Mouse (Mus musculus): Measurements from ENCODE around the gene Aplf. TPM values are rescaled to one million over a fixed set of nuclear protein-coding genes. Genes with fewer than 3 reads are reported as not detected.

Aplf gene
- total RNA-seq, 4 experiments from 2014 or later, result 7.4 to 9.6 (median 8.4) TPM

DNA sequence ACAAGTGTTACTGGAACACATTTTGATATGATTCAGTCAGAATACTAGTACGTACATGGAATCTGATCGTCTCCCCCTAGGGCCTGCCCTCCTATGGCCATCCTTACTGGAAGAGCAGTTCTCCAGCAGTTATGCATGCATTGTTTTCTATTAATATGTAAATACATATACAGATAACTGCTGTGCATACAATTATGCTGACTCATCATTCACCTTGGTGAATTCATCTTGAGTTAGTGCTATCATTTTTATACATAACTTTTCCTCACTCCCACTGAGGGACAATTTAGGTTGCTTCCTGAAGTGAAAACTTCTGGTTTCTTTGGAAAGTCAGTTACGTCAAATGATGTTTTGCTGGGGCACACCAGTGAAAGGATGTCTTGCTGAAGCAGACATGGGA lies 48.8 kb downstream of the Aplf start:
- DNase-seq, result no peak

DNA sequence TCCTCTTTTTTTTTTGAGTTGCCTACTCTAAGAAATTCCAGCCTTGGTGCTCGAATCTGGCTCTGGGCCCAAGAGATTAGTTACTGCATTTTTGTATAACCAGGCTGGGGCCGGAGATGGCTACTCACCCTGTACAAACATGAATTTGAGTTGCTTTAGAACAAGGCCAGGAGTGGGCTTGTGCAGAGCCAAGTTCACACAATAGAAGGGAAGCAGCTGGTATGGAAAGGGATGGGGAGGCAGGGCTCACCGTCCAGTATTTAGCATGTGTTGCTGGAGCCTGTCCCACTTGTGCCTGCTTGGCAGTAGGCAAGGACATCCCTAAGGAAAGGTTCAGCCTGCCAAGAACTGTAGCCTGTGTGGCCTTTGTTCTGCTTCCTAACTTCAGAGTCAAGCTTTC lies 50.7 kb downstream of the Aplf start:
- peak; percentile 40 for DNase-seq

DNA sequence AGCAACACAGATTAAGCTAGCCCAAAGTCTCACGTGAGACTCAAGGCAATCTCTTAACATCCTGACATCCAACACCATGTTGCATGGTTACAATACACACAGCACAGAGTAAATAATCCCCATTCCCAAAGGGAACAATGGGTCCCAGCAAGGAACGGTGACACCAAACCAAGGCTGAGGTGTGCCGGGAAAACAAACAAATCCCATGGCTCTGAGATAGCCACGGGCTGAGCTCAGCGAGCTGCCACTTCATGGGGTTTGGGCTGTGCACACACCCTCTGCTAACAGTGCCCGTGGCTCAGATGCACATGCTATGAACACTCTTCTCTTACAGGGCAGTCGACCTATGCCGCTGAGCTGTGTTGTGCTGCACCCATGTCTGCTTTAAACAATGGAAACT lies 54.0 kb downstream of the Aplf start:
- DNase-seq, result no peak

DNA sequence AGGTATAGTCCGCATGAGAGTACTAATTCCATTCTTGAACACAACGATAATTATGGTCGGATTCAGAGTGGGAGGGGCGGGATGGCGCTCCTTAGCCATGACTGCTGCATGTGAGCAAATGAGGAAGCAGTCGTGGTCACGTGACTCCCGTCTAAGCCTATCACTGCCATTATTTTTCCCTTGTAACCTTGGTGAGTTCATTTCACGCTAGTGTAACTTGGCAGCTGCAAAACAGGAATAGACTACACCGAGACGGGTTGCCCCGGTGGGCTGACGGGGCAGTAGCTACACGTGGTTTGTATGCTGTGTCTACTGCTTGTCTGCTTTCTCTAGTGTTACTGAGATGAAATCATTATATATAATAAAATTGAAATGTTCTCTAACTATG lies 56.3 kb downstream of the Aplf start:
- DNase-seq, result no peak

DNA sequence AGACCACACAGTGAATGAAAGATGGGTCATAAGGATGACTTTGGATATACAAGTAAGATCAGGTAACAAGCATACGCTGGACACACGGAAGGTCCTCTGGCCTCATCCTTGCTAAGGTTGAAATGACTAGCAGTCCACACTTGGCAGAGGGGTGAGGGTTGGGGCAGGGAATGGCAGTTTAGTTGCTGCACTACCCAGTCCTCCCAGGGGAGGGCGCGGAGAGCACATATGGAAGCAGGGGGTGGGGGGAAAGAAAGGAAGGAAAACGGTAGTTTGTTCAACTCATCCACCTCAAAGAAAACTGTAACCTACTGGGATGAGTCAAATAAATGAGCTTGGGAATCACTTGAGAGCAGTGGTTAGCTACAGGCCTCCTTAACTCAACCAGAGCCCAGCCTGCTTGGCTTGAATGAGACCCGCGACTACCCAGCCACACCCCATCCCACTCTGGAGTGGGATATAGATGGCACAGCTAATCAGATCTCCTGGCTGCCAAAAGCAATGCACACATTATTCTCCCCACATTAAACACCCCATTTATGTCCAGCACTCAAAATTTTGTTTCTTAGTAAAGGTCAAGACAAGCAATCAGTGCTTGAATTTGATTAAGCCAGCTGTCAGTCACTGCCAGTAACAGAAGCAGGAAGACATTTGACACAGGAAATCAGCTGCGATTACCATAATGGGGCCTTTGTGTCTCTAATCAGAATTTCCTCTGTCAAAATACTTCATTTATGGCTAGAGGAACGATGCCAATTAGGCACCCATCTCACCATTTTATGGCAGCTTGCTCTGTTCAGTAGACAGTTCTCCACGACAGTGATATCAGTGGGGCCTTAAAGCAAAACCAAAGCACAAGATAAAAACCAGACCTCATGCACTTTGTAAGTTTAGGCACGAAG lies 56.9 kb downstream of the Aplf start:
- DNase-seq, result peak; percentile 13

DNA sequence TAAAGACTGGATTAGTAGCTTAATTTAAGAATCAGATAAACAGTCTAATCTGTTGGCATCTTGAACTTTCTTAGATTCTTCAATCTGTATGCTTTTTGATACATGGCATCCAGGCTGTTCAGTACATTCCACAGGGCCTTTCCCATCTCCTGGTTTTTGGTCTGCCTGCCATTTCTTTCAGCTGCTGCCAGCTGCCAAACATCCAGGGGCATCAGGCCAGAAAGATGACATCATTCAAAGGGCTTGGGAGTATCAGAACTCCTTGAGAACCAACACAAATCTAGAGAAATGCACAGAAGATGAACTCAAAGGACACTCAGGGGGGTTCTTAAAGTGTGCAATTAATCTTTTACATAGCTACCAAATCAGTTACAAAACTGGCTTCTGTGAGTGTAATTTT lies 72.2 kb downstream of the Aplf start:
- DNase-seq, result peak; percentile 34

DNA sequence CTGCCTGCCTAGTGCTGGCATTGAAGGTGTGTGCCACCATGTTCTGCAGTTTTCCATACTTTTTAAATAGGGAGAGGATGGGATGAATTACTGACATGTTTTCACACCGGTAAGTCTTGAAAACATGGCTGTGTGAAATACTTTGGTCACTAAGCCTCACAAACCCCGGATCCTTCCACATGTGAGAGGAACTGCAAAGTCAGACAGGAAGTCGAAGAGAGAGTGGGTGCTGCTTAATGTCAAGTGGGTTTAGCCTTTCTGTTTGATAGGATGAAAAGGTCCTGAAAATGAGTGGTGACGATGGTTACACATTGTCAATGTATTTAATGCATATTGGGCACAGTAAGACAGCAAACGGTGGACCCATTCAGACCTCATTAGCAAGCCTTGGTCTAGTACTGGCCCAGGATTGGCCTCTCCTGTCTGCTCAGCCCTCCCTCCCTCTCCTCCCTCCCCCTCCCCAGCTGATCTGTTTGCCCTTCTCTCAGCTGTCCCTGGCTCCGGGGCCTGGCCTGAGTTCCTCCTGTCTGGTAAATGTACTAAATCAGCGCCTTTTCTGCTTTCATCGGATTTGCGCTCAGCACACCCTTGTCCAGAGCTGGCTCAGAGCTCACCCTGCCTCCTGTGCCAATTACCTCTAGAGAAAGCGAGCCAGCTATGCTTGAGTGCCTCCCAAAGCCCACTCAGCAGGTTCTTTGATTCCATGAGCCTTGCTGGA lies 74.7 kb downstream of the Aplf start:
- DNase-seq, result no peak

DNA sequence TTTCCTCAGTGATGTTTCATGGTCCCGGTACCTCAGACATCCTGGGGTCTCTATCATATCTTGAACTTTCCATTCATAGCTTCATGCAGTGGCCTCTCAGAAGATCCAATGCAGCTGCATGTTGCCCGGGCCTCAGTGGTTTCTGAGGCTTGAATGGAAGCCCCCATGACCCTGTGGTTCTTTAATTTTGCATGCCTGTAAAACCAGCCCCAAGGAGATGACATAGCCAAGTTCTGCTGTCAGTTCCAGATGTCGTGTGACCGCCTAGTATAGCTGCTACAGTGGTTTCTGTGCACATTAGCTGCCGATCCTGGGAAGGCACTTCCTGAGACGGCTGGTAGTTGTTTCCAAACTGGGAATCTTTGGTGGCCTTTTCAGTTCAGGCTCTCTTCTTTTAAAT lies 77.8 kb downstream of the Aplf start:
- DNase-seq, result no peak

DNA sequence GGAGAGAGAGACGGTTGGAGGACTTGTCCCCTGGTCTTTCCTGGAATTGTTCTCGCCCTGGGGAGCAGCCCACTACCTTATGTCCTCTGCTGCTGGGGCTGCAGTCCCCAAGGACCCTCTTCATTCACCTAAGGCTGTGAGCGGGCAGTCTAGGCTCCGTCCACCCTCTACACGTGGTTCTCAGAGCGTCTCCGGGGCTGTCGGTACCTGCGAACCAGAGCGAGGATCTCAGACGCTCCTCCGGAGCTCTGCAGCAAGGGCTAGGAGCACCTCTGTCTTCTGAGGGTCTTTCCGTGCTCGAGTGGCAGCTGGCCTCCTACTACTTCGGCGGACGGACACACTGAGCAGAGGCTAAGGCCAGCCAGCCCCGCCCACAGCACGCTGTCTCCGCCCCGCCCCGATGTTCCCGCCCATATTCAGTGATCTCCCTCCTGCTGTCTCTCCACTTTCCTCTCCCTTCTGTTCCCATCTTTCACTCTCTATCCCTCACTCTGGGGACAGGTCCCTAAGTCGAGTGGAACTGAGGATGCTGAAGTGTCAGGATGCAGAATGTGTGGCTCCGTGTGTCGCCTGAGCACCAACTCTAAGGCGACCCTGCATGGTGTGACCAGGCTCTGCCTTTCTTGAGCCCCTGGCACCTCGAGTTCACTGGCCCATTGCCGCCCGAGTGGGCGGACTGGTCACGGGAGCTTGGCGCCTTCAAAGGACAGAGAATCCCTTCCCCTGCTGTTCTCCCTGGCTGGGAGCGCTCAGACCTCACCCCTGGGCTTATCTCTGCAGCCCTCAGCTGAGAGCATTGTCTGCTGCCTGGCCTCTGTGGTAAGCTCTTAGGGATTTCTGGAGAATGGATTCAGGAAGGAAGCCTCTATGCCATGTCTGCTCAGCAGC lies 81.4 kb downstream of the Aplf start, which contains the start of gene Prokr1:
Gene Prokr1 (minus strand): TSS at position 350 of the 888 bp plus-strand sequence.
- no peak for DNase-seq

DNA sequence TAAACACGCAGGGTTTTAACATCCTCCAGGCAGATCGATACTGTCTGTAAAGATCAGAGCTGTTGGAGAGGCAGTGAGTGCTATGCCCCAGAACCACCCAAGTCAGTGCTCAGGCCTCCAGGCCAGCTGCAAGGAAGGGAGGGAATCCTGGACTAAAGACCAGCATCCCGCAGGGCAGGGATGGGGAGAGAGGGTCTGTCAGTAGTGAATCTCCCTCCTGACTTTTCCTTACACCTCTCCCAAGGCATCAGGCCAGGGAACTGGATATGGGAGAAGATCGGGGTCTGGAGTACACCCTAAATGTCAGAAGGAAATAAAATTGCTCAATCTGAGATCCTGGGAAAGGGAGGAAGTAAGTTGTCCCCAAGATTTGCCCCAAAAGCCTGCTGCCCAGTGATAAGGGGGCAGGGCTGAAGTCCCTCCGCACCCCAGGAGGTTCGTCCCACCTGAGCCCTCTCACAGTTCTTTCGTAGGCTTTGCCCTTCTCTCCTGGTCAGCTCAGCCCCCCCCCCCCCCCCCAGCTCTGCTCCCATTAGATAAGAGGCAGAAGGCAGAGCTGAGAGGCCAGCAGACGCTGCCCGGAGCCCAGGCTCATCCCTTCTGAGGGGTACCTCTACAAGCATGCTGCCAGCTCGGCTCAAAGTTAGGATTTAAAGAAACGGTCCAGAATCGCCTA lies 82.1 kb downstream of the Aplf start:
- DNase-seq, result no peak

DNA sequence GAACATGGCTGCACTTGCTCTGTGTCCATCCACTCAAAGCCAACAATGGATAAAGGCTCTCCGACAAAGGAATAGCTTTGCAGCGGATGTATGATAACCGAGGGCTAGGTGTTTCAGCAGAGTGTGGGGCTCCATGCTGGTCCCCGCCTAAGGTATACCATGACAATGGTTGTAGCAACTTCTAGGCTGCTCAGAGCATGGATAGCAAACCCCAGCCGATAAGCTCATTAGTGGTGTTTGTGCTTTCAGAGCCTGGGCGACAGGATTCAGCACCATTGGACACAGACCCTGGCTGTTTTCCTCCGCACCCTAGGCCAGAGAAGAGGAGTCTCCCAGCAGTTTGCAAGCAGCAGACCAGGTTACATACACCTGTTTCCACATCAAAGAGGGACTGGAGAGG lies 88.0 kb downstream of the Aplf start:
- DNase-seq, result no peak

DNA sequence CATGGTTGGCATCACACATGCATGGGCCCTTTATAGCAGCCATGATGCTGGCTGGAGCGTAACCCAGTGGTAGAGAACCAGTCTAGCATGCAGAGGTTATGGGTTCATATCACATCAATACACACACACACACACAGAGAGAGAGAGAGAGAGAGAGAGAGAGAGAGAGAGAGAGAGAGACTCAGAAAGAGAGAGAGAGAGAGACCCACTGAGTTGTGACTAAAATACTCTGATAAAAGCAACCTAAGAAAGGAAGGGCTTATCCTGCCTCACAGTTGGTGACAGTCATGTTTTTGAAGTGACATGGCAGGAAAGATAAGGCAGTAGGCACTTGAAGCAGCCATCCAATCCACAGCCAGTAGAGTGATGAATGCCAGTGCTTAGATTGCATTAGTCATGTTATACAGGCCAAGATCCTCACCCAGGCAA lies 88.8 kb downstream of the Aplf start:
- DNase-seq, result no peak

DNA sequence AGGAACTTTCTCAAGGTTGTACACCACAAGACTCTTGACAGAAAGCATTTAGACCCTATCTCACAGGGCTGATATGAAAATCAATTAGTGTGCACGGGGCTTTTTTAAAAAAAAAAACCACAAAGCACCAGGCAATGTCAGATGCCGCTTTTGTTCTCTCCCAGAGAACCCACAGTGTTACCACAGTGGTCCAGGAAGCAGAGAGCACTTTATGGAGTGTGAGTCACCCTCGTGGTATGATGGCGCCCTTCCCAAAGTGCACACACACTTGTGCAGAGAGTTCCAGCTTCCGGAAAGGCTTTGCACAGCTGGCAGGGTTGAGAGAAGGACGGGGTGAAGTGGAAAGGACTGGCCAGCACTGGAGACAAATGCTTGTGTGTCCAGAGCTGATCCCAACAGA lies 89.5 kb downstream of the Aplf start:
- DNase-seq, result no peak

DNA sequence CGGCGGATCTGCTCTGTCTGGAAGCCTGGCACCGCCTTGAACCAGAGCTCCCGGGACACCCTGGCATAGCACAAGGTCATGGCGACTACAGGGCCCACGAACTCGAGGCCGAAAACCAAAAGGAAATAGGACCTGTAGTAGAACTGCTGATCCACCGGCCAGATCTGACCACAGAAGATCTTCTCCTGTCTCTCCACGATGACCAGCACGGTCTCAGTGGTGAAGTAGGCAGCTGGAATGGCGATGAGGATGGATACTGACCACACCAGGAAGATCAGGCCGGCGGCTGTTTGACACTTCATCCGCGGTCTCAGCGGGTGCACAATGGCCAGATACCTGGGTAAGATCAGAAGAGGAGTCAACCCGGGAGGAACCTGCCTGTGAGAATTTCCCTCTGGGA lies 90.4 kb downstream of the Aplf start:
- no peak for DNase-seq

DNA sequence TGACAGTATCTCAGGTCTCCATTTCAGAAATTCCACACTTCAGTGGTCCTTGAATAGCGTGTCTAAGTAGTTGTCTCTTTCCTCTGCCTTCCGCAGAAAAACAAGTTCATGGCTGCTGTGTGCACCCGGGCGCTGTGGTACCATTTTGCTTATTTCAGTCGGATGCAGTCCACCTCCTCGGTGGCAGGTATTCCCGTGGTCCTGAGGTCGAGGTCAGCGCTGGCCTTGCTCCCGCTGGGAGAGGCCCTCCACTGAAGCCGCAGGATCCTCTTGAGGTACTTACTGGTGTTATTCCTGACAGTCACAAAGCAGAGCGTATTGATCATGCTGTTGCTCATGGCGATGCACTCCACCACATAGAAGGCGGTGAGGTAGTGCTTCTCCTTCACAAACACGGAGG lies 90.9 kb downstream of the Aplf start:
- no peak for DNase-seq

Other genes with a start within 250 kb of the Aplf start
- gene Bmp10, start 243.2 kb downstream of the Aplf start, total RNA-seq (2022), result not detected
- gene Arhgap25, start 138.9 kb downstream of the Aplf start, total RNA-seq (2022), result 1 to 10 TPM; 2.6 to 7.4 (median 5.1) TPM
- gene Prokr1, start 81.5 kb downstream of the Aplf start, total RNA-seq (2022), result under 1 TPM; 0.10 to 0.89 (median 0.36) TPM
- gene Efcc1, start 58.7 kb upstream of the Aplf start, total RNA-seq (2022), result under 1 TPM; 0.54 to 0.78 (median 0.65) TPM
- under 1 TPM in 1 of 4 experiments, not detected in 3; 0.35 TPM for gene Gp9, start 105.9 kb upstream of the Aplf start, total RNA-seq (2022)
- gene Rab43, start 140.0 kb upstream of the Aplf start, total RNA-seq (2022), result 10 to 100 TPM; 34.0 to 40.1 (median 36.5) TPM
- gene Gm45140, start 163.6 kb upstream of the Aplf start, total RNA-seq (2022), result 1 to 10 TPM; 2.5 to 5.2 (median 3.2) TPM
- 10 to 100 TPM; 37.3 to 60.0 (median 46.5) TPM for gene Isy1, start 166.6 kb upstream of the Aplf start, total RNA-seq (2022)
- gene Cnbp, start 178.9 kb upstream of the Aplf start, total RNA-seq (2022), result 100 to 1,000 TPM; 400 to 426 (median 421) TPM
- 100 to 1,000 TPM; 109 to 141 (median 130) TPM for gene Copg1, start 215.6 kb upstream of the Aplf start, total RNA-seq (2022)
- 10 to 100 TPM; 18.0 to 30.4 (median 24.3) TPM for gene Hmces, start 241.7 kb upstream of the Aplf start, total RNA-seq (2022)

Measured in adrenal gland, adult 8-10 months (tissue).